Mouse (Mus musculus) layer of hippocampus, postnatal 36 days (tissue): Measurements from ENCODE around the gene Zfp61. TPM values are rescaled to one million over a fixed set of nuclear protein-coding genes. Genes with fewer than 3 reads are reported as not detected.
A peak's percentile ranks its signal among the peaks of the same experiment; 100 is the strongest.

Experiments
- DNase-seq, 2 experiments: peaks; one replicate each; pipeline ENCODE4 v3.0.0; 2022
- microRNA-seq, 2 experiments: library from miRNA; unstranded; fragments of <30 nt; microRNA quantifications; one replicate each; pipeline ENCODE4 v1.2.0; 2021
- total RNA-seq, 2 experiments: library from RNA; stranded (reverse); gene quantifications; 2 replicates each; pipeline ENCODE4 v1.2.3; 2021

Gene Zfp61
- total RNA-seq, 2 experiments from 2014 or later = 23.6 to 25.6 TPM

- DNase-seq = peak; percentile 85 to 86
Measured at GRCm38 (mm10) chr7:24254633-24255474, 46.2 kb downstream of the Zfp61 start, which contains the start of gene Zfp108. Gene Zfp108 (plus strand): TSS chr7:24254794.

- DNase-seq = no peak
Measured at GRCm38 (mm10) chr7:24253779-24254615, 47.0 kb downstream of the Zfp61 start.

Small RNAs within 50 kb of the gene (microRNA-seq; reads per million reads assigned to microRNA genes)
- 0 reads per million in 2 experiments for gene Gm27592

Other genes starting within 250 kb of the Zfp61 start
- not detected for gene Vmn1r183, start 248.0 kb downstream of the Zfp61 start, total RNA-seq
- gene Zfp180, start 219.3 kb downstream of the Zfp61 start, total RNA-seq = 10 to 100 TPM; 43.3 to 44.5 TPM
- 10 to 100 TPM; 12.1 to 12.3 TPM for gene Zfp112, start 188.9 kb downstream of the Zfp61 start, total RNA-seq
- gene Zfp235, start 167.1 kb downstream of the Zfp61 start, total RNA-seq = 10 to 100 TPM; 22.0 to 23.0 TPM
- 1 to 10 TPM; 3.3 to 3.9 TPM for gene Zfp114, start 126.2 kb downstream of the Zfp61 start, total RNA-seq
- 10 to 100 TPM; 13.7 to 14.7 TPM for gene Zfp111, start 89.8 kb downstream of the Zfp61 start, total RNA-seq
- gene Zfp109, start 63.7 kb downstream of the Zfp61 start, total RNA-seq = 10 to 100 TPM in 1 of 2 experiments, 1 to 10 TPM in 1; 8.8 to 10.4 TPM
- 1 to 10 TPM; 7.8 to 9.7 TPM for gene Zfp108, start 46.4 kb downstream of the Zfp61 start, total RNA-seq
- 10 to 100 TPM; 12.3 to 13.9 TPM for gene Zfp93, start 30.8 kb downstream of the Zfp61 start, total RNA-seq
- gene Zfp94, start 15.4 kb upstream of the Zfp61 start, total RNA-seq = 10 to 100 TPM; 12.2 to 14.8 TPM
- not detected for gene Tescl, start 32.7 kb upstream of the Zfp61 start, total RNA-seq
- gene Lypd5, start 48.0 kb upstream of the Zfp61 start, total RNA-seq = not detected
- gene Kcnn4, start 69.0 kb upstream of the Zfp61 start, total RNA-seq = under 1 TPM; 0.17 to 0.48 TPM
- gene Smg9, start 98.4 kb upstream of the Zfp61 start, total RNA-seq = 10 to 100 TPM; 33.8 to 39.0 TPM
- not detected for gene Irgc1, start 151.1 kb upstream of the Zfp61 start, total RNA-seq
- under 1 TPM in 1 of 2 experiments, not detected in 1; 0.68 TPM for gene Plaur, start 161.3 kb upstream of the Zfp61 start, total RNA-seq
- gene Cadm4, start 180.8 kb upstream of the Zfp61 start, total RNA-seq = 100 to 1,000 TPM; 137 to 142 TPM
- 10 to 100 TPM; 36.2 to 42.1 TPM for gene Zfp428, start 205.8 kb upstream of the Zfp61 start, total RNA-seq
- not detected for gene AC161166.1, start 211.2 kb upstream of the Zfp61 start, total RNA-seq
- gene Irgq, start 229.5 kb upstream of the Zfp61 start, total RNA-seq = 10 to 100 TPM; 67.7 to 69.6 TPM
- not detected for gene Pinlyp, start 244.9 kb upstream of the Zfp61 start, total RNA-seq
- 10 to 100 TPM; 34.2 to 37.7 TPM for gene Xrcc1, start 245.1 kb upstream of the Zfp61 start, total RNA-seq